Mouse (Mus musculus) myocyte (in vitro differentiated cells): ENCODE results near the gene P2rx2. TPM values are rescaled to one million over a fixed set of nuclear protein-coding genes. Genes with fewer than 3 reads are reported as not detected.

Experiments used
- H3K27me3 ChIP-seq: one replicate; pipeline ENCODE4 v1.6.1; 2011; ENCODE audit not compliant: control insufficient read depth, insufficient read depth, insufficient read length
- H3K36me3 ChIP-seq: one replicate; pipeline ENCODE4 v1.6.1; 2011; ENCODE audit not compliant: control insufficient read depth, insufficient read depth
- H3K4me2 ChIP-seq: one replicate; pipeline ENCODE4 v1.6.1; 2011; ENCODE audit warnings: low read depth, control low read depth
- H3K4me3 ChIP-seq: one replicate; pipeline ENCODE4 v1.5.1; 2011; ENCODE audit warnings: mild to moderate bottlenecking, control low read depth, moderate library complexity
- H3K79me2 ChIP-seq: one replicate; pipeline ENCODE4 v1.6.1; 2011; ENCODE audit not compliant: control insufficient read depth, insufficient read depth
- H3ac ChIP-seq: one replicate; pipeline ENCODE4 v1.6.1; 2011; ENCODE audit not compliant: control insufficient read depth, insufficient read length
- CEBPB ChIP-seq: IDR thresholded peaks from 2 replicates; pipeline ENCODE4 v1.6.1; 2011; ENCODE audit warnings: mild to moderate bottlenecking, moderate library complexity; ENCODE audit not compliant: poor library complexity, insufficient read depth, severe bottlenecking
- E2F4 ChIP-seq: IDR thresholded peaks from one replicate; pipeline ENCODE4 v1.6.1; 2011; ENCODE audit warnings: mild to moderate bottlenecking, control low read depth, moderate library complexity; ENCODE audit not compliant: insufficient read depth
- MAX ChIP-seq: IDR thresholded peaks from one replicate; pipeline ENCODE4 v1.6.1; 2011; ENCODE audit warnings: low read depth, mild to moderate bottlenecking, control low read depth
- MYOD1 ChIP-seq, 3 experiments: IDR thresholded peaks; one replicate each; pipeline ENCODE4 v1.6.1; 2011; ENCODE audit warnings: control low read depth in 2 of 3, low read depth in 2 of 3, mild to moderate bottlenecking in 2 of 3, moderate library complexity in 1 of 3; ENCODE audit not compliant: insufficient read length in 2 of 3, control insufficient read depth in 1 of 3
- MYOG ChIP-seq, 3 experiments: IDR thresholded peaks; one replicate each; pipeline ENCODE4 v1.6.1; 2011; ENCODE audit warnings: control low read depth in 2 of 3, low read depth in 2 of 3, mild to moderate bottlenecking in 2 of 3; ENCODE audit not compliant: insufficient read length in 2 of 3, control insufficient read depth in 1 of 3, insufficient read depth in 1 of 3
- POLR2A ChIP-seq: IDR thresholded peaks from one replicate; pipeline ENCODE4 v1.6.1; 2011; ENCODE audit warnings: low read depth, mild to moderate bottlenecking, control low read depth, moderate library complexity; ENCODE audit not compliant: insufficient read length
- POLR2AphosphoS2 ChIP-seq: IDR thresholded peaks from one replicate; pipeline ENCODE4 v1.6.1; 2011; ENCODE audit warnings: low read depth, control low read depth; ENCODE audit not compliant: insufficient read length
- REST ChIP-seq: IDR thresholded peaks from one replicate; pipeline ENCODE4 v1.6.1; 2011; ENCODE audit warnings: mild to moderate bottlenecking, control low read depth, moderate library complexity; ENCODE audit not compliant: insufficient read depth, insufficient read length
- SRF ChIP-seq: IDR thresholded peaks from one replicate; pipeline ENCODE4 v1.6.1; 2011; ENCODE audit warnings: low read depth; ENCODE audit not compliant: control insufficient read depth, insufficient read length
- TCF12 ChIP-seq: IDR thresholded peaks from one replicate; pipeline ENCODE4 v1.6.1; 2011; ENCODE audit warnings: mild to moderate bottlenecking, control low read depth; ENCODE audit not compliant: poor library complexity, insufficient read depth, severe bottlenecking
- TCF3 ChIP-seq: IDR thresholded peaks from one replicate; pipeline ENCODE4 v1.6.1; 2011; ENCODE audit warnings: low read depth, control low read depth; ENCODE audit not compliant: insufficient read length
- USF1 ChIP-seq: IDR thresholded peaks from one replicate; pipeline ENCODE4 v1.6.1; 2011; ENCODE audit warnings: low read depth, mild to moderate bottlenecking, control low read depth, moderate library complexity
- polyA plus RNA-seq: library from polyadenylated mRNA; unstranded; fragments of >200 nt; fragmentation: generic; extraction: Trizol; gene quantifications from one replicate; pipeline ENCODE4 v1.2.1, GENCODE M21; 2012; ENCODE audit warnings: missing spikeins

P2rx2 gene
- polyA plus RNA-seq, 1 experiment: 0.04 TPM

GRCm38 (mm10) chr5:110357531-110358179 lies 14.6 kb upstream of the P2rx2 start:
- TF ChIP-seq TCF3: no peak
- no peaks in the 10 kb centered on the region for H3K36me3 ChIP-seq
- H3K27me3 ChIP-seq: peaks cover 21% of the 10 kb centered on the region
- H3ac ChIP-seq: no peak overlapping the region
- H3K4me3 ChIP-seq: no peak overlapping the region
- no peaks in the 10 kb centered on the region for H3K79me2 ChIP-seq
- H3K4me2 ChIP-seq: no peak overlapping the region

GRCm38 (mm10) chr5:110354716-110355115 lies 11.7 kb upstream of the P2rx2 start:
- TF ChIP-seq USF1 (no peak), CEBPB (no peak), TCF3 (no peak), POLR2AphosphoS2 (no peak), POLR2A (no peak), MYOG (IDR thresholded peaks at IDR 0.05; ENCODE audit: control insufficient read depth in 1 of 3, insufficient read depth in 1 of 3, insufficient read length in 2 of 3, low read depth in 2 of 3) (no peak), E2F4 (no peak), MYOD1 (IDR thresholded peaks at IDR 0.05; ENCODE audit: control insufficient read depth in 1 of 3, insufficient read length in 2 of 3, low read depth in 2 of 3) (no peak), MAX (no peak)
- Histone ChIP-seq H3K27me3 (peaks cover 21% of the 10 kb centered on the region), H3ac (no peak overlapping the region), H3K4me3 (no peak overlapping the region), H3K4me2 (no peak overlapping the region), H3K36me3 (no peaks in the 10 kb centered on the region), H3K79me2 (no peaks in the 10 kb centered on the region)

GRCm38 (mm10) chr5:110347006-110347405 lies 4.0 kb upstream of the P2rx2 start:
- TF ChIP-seq TCF12 (no peak), POLR2AphosphoS2 (no peak), E2F4 (no peak), USF1 (no peak), MAX (no peak), CEBPB (no peak), SRF (no peak)
- no peaks in the 10 kb centered on the region for H3K79me2 ChIP-seq
- no peak overlapping the region for H3ac ChIP-seq

GRCm38 (mm10) chr5:110345553-110345952 lies 2.5 kb upstream of the P2rx2 start:
- no peak overlapping the region for H3ac ChIP-seq
- no peaks in the 10 kb centered on the region for H3K79me2 ChIP-seq
- no peak overlapping the region for H3K4me2 ChIP-seq
- H3K36me3 ChIP-seq: no peaks in the 10 kb centered on the region
- H3K4me3 ChIP-seq: no peak overlapping the region
- TF ChIP-seq POLR2AphosphoS2 (no peak), MAX (no peak), MYOG (IDR thresholded peaks at IDR 0.05; ENCODE audit: control insufficient read depth in 1 of 3, insufficient read depth in 1 of 3, insufficient read length in 2 of 3, low read depth in 2 of 3) (no peak), E2F4 (no peak), TCF3 (no peak), MYOD1 (IDR thresholded peaks at IDR 0.05; ENCODE audit: control insufficient read depth in 1 of 3, insufficient read length in 2 of 3, low read depth in 2 of 3) (no peak), CEBPB (no peak), USF1 (no peak), POLR2A (no peak), TCF12 (no peak), SRF (no peak), REST (no peak)
- H3K27me3 ChIP-seq: no peaks in the 10 kb centered on the region

More at GRCm38 (mm10) chr5:110347006-110347405, 4.0 kb upstream of the P2rx2 start:
- Histone ChIP-seq H3K27me3 (no peaks in the 10 kb centered on the region), H3K4me3 (no peak overlapping the region), H3K36me3 (no peaks in the 10 kb centered on the region), H3K4me2 (no peak overlapping the region)

- Histone ChIP-seq H3K27me3 (no peaks in the 10 kb centered on the region), H3ac (no peak within 1 kb of the TSS), H3K79me2 (no peaks in the 10 kb centered on the region), H3K36me3 (no peaks in the 10 kb centered on the region), H3K4me2 (no peak within 1 kb of the TSS), H3K4me3 (no peak within 1 kb of the TSS)
- TF ChIP-seq CEBPB (no peak), REST (no peak), E2F4 (no peak), MYOG (IDR thresholded peaks at IDR 0.05; ENCODE audit: control insufficient read depth in 1 of 3, insufficient read depth in 1 of 3, insufficient read length in 2 of 3, low read depth in 2 of 3) (no peak), MYOD1 (IDR thresholded peaks at IDR 0.05; ENCODE audit: control insufficient read depth in 1 of 3, insufficient read length in 2 of 3, low read depth in 2 of 3) (no peak), MAX (no peak), USF1 (no peak), TCF12 (no peak), POLR2A (no peak), POLR2AphosphoS2 (no peak), TCF3 (no peak), SRF (no peak)
Measured at GRCm38 (mm10) chr5:110344524-110344923, 1.5 kb upstream of the P2rx2 start, which contains the start of gene Lrcol1. TSS of gene Lrcol1 (plus strand) at chr5:110344730.
